Mouse (Mus musculus) kidney, embryonic 14.5 days (tissue): ENCODE data around the gene Ncbp2. TPM values are rescaled to one million over a fixed set of nuclear protein-coding genes. Genes with fewer than 3 reads are reported as not detected.

ENCODE experiments used
- ATAC-seq: fragments of 200-750 bp; cut with Nextera tagmentation; 2 replicates; pipeline ENCODE4 v1.8.0; 2017; ENCODE audit warnings: moderate number of reproducible peaks, mild to moderate bottlenecking, moderate TSS enrichment, moderate library complexity; ENCODE audit not compliant: low FRiP score, low TSS enrichment
- H3K27ac ChIP-seq: fragments of 300-500 bp; sonication (generic); 2 replicates; pipeline ENCODE4 v1.5.1; 2014; ENCODE audit warnings: low read depth, mild to moderate bottlenecking, low read length, moderate library complexity, mixed read lengths
- H3K27me3 ChIP-seq: fragments of 300-500 bp; sonication (generic); 2 replicates; pipeline ENCODE4 v1.6.1; 2014; ENCODE audit warnings: mild to moderate bottlenecking, low read length; ENCODE audit not compliant: control insufficient read depth, insufficient read depth
- H3K36me3 ChIP-seq: fragments of 300-500 bp; sonication (generic); 2 replicates; pipeline ENCODE4 v1.6.1; 2014; ENCODE audit warnings: low read length, mixed read lengths; ENCODE audit not compliant: control insufficient read depth, insufficient read depth
- H3K4me1 ChIP-seq: fragments of 300-500 bp; sonication (generic); 2 replicates; pipeline ENCODE4 v1.6.1; 2014; ENCODE audit warnings: low read length, mixed read lengths; ENCODE audit not compliant: control insufficient read depth, insufficient read depth
- H3K4me2 ChIP-seq: fragments of 300-500 bp; sonication (generic); replicated peaks from 2 replicates; pipeline ENCODE4 v1.6.1; 2014; ENCODE audit warnings: low read depth, mild to moderate bottlenecking, low read length
- H3K4me3 ChIP-seq: fragments of 300-500 bp; sonication (generic); 2 replicates; pipeline ENCODE4 v1.5.1; 2014; ENCODE audit warnings: mild to moderate bottlenecking, low read length
- H3K9ac ChIP-seq: fragments of 300-500 bp; sonication (generic); 2 replicates; pipeline ENCODE4 v1.6.1; 2014; ENCODE audit warnings: low read depth, mild to moderate bottlenecking, low read length, moderate library complexity
- H3K9me3 ChIP-seq: fragments of 300-500 bp; sonication (generic); 2 replicates; pipeline ENCODE4 v1.6.1; 2016; ENCODE audit warnings: low read length; ENCODE audit not compliant: control insufficient read depth
- WGBS: fragments of 180-500 bp; shearing (Covaris S2); extraction: QIAGEN DNeasy Blood & Tissue Kit; methylation state at CpG from one replicate; pipeline ENCODE4 v1.1.7; 2014; 5-methylcytosine and 5-hydroxymethylcytosine counted together
- microRNA-seq: library from miRNA; unstranded; fragments of <30 nt; microRNA quantifications from one replicate; pipeline ENCODE4, GENCODE M21; 2016
- polyA plus RNA-seq: library from polyadenylated mRNA; unstranded; fragments of >200 nt; fragmentation: Nextera tagmentation; extraction: Ambion mirVana; gene quantifications from 2 replicates; pipeline ENCODE4 v1.2.1, GENCODE M21; 2014

The Ncbp2 gene
- polyA plus RNA-seq, 1 experiment from 2014 or later: 123 TPM

DNA sequence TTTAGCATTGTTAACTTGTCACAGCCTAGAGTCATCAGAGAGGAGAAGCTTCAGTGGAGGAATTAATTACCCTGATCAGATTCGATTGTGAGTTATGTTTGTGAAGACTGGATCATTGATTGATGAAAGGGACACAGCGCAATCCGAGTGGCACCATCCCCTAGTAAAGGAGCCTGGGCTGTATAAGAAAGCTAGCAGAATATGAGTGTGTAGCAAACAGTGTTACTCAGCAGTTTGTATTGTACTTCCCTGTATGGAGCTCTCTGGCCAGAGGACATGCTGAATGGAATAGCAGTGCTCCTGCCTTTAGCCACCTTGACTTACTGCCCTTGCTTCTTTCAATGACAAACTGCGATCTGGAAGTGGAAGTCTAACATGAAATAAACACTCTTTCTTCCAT is 62.0 kb downstream of the Ncbp2 start:
- no peaks in the 10 kb centered on the region for H3K4me1 ChIP-seq
- H3K9ac ChIP-seq: no peak overlapping the region
- no peak overlapping the region for H3K27ac ChIP-seq
- 73% methylated on average over 4 of the region's 4 CpGs for WGBS
- no peaks in the 10 kb centered on the region for H3K9me3 ChIP-seq
- no peak overlapping the region for H3K4me3 ChIP-seq
- peaks cover 6% of the 10 kb centered on the region; the same call in 1 of the 2 replicates for H3K36me3 ChIP-seq
- ATAC-seq: peak; percentile 48; the same call in 1 of the 2 replicates
- H3K4me2 ChIP-seq: no peak overlapping the region
- H3K27me3 ChIP-seq: no peaks in the 10 kb centered on the region

Small RNAs within 50 kb of the gene (microRNA-seq; reads per million reads assigned to microRNA genes)
- gene Gm26269: not detected

Other genes with a start within 250 kb of the Ncbp2 start
- 0.10 TPM in 1 of 2 replicates, not detected in the other for gene Meltf, start 69.7 kb upstream of the Ncbp2 start, polyA plus RNA-seq
- gene Pigz, start 14.7 kb upstream of the Ncbp2 start, polyA plus RNA-seq: 0.27 and 0.97 TPM in 2 replicates
- gene 0610012G03Rik, start within 50 bp of the Ncbp2 start, polyA plus RNA-seq: 96.4 and 99.1 TPM in 2 replicates
- 10.2 and 11.6 TPM in 2 replicates for gene Senp5, start 54.8 kb downstream of the Ncbp2 start, polyA plus RNA-seq
- 30.3 and 42.0 TPM in 2 replicates for gene Pak2, start 130.8 kb downstream of the Ncbp2 start, polyA plus RNA-seq
- gene Pigx, start 151.2 kb downstream of the Ncbp2 start, polyA plus RNA-seq: 147 and 155 TPM in 2 replicates
- gene Cep19, start 151.3 kb downstream of the Ncbp2 start, polyA plus RNA-seq: 39.7 and 43.8 TPM in 2 replicates
- 14.4 and 18.7 TPM in 2 replicates for gene Nrros, start 217.1 kb downstream of the Ncbp2 start, polyA plus RNA-seq
- not detected in 2 replicates for gene Bex6, start 231.3 kb downstream of the Ncbp2 start, polyA plus RNA-seq